Mouse (Mus musculus) brown adipose tissue, adult 24 weeks (tissue): ENCODE measurements around the gene Spock1. TPM values are rescaled to one million over a fixed set of nuclear protein-coding genes. Genes with fewer than 3 reads are reported as not detected.

Source experiments
- H3K27ac ChIP-seq: fragments of 200-500 bp; replicated peaks from 2 replicates; pipeline ENCODE4 v1.5.1; 2012; ENCODE audit warnings: low read depth, mild to moderate bottlenecking, low read length
- H3K4me1 ChIP-seq: fragments of 200-500 bp; 2 replicates; pipeline ENCODE4 v1.6.1; 2012; ENCODE audit warnings: low read length, mixed read lengths; ENCODE audit not compliant: control insufficient read depth, insufficient read depth, insufficient read length
- H3K4me3 ChIP-seq: fragments of 200-500 bp; 2 replicates; pipeline ENCODE4 v1.5.1; 2012; ENCODE audit warnings: low read depth, mild to moderate bottlenecking, low read length, moderate library complexity; ENCODE audit not compliant: insufficient read depth
- polyA plus RNA-seq: library from polyadenylated mRNA; stranded (reverse); fragments of >200 nt; gene quantifications from 2 replicates; pipeline ENCODE4 v1.2.4, GENCODE M21; 2012; ENCODE audit not compliant: missing spikeins, insufficient read depth, insufficient read length

Gene Spock1
- not detected in 2 replicates for polyA plus RNA-seq

DNA sequence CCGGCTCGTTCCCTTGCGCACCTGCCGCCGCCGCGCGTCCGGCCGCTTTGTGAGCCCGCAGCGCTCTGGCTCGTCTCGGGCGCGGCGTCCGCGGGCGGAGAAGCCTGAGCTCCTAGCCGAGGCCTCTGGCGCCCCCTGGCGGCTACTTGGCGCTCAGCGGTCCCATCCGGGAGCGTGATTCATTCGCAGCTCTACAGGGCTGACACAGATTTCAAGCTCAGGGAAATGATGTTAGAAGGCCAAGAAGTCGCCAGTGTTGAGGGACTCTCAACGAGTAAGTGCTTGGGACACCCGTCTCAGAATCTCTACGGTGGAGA, at the start of gene Spock1:
Gene Spock1, minus strand, starts transcription at position 67 of the 317 bp plus-strand sequence.
- H3K4me1 ChIP-seq, result no peaks in the 10 kb centered on the region
- H3K4me3 ChIP-seq, result no peak within 1 kb of the TSS
- no peak within 1 kb of the TSS for H3K27ac ChIP-seq

DNA sequence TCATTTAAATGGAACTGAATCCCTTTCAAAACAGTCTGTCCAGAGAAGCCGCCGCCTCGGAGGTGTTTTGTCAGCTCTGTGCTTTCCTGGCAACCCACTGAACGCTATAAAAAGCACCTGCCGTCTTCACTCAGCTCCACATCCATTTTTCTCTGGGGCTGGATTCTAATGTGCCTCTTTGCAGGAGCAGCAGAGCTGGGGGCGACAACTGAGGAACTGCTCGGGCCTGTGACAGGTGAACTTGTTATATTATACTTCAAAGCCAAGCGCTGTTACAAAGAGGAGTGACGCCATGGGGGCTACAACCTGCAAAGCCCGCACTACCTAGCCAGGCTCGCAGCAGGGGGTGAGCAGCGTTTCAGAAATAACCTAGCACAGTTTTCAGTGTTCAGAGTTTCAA, 42.0 kb upstream of the Spock1 start:
- no peaks in the 10 kb centered on the region for H3K4me1 ChIP-seq
- H3K27ac ChIP-seq, result no peak overlapping the region
- H3K4me3 ChIP-seq, result no peak overlapping the region

DNA sequence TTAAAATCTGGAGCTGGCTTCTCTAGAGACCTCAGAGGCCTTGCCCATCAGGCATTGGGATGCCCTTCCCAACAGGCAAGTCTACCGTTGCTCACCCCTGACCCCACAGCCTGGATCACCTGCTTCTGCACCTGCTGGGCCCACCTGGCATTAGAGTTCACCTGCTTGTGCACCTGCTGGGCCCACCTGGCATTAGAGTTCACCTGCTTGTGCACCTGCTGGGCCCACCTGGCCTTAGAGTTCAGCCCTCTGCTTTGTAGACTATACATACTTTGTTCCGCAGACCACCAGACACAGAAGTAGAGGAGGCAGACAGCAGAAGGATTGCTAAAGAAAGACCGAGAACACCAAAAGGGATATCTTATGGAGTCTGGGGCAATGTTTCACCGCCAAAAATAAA, 41.4 kb upstream of the Spock1 start:
- Histone ChIP-seq H3K4me3 (no peak overlapping the region), H3K4me1 (no peaks in the 10 kb centered on the region), H3K27ac (no peak overlapping the region)

DNA sequence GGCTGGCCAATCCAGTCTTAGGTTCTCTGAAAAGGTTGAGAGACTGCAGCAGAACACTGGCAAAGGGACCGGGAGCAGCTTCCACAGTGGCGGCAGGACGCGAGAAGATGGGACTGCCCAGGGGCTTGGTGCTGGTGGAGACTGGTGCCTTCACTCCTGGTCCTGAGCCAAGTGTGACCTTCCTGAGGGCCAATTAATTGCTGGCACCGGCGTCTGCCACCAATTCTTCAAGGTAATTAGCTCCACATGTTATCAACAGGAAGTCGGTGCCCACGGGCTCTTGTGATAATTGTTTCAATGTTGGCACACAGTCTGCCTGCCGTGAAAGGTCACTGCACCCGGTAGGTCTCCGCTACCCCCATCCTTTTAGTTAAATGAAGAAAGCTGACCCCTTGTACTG, 37.1 kb upstream of the Spock1 start:
- Histone ChIP-seq H3K27ac (no peak overlapping the region), H3K4me3 (no peak overlapping the region), H3K4me1 (no peaks in the 10 kb centered on the region)

DNA sequence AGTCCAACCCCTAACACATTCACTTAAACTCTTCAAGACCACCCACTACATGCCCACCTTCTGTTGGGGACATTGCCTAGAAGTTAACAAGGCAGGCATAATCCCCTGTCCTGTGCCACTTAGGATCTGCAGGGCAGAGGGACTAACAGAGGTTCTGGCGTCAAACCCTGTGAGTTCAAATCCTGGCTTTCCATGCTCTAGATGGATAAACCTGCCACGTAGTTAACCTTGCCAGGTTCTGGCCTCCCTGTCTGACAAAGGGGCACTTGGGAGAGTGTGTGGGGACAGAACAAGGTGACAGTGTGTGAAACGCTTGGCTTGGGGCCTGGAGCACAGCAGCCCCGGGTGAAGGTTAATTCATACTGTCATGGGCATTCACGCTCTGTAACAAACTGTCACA, 36.3 kb upstream of the Spock1 start:
- Histone ChIP-seq H3K27ac (no peak overlapping the region), H3K4me3 (no peak overlapping the region), H3K4me1 (no peaks in the 10 kb centered on the region)

DNA sequence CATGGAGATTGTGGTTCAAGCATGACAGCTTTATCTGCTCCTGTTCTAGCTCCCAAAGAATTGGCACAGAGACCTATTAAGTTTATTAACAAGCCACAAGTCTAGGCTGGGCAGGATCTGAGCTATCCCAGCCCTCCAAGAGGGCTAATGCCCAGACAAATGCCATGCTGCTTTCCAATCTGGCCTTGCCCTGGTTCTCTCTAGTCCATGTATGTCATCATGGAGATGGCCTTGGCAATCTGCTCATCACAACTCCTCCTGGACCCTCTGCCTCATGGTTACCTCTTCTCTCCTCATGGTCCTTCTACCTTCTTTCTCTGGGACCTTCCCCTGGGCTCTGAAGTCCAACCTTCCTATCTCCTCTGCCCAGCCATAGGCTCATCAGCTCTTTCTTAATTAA, 35.8 kb upstream of the Spock1 start:
- H3K27ac ChIP-seq, result no peak overlapping the region
- H3K4me3 ChIP-seq, result no peak overlapping the region
- no peaks in the 10 kb centered on the region for H3K4me1 ChIP-seq

DNA sequence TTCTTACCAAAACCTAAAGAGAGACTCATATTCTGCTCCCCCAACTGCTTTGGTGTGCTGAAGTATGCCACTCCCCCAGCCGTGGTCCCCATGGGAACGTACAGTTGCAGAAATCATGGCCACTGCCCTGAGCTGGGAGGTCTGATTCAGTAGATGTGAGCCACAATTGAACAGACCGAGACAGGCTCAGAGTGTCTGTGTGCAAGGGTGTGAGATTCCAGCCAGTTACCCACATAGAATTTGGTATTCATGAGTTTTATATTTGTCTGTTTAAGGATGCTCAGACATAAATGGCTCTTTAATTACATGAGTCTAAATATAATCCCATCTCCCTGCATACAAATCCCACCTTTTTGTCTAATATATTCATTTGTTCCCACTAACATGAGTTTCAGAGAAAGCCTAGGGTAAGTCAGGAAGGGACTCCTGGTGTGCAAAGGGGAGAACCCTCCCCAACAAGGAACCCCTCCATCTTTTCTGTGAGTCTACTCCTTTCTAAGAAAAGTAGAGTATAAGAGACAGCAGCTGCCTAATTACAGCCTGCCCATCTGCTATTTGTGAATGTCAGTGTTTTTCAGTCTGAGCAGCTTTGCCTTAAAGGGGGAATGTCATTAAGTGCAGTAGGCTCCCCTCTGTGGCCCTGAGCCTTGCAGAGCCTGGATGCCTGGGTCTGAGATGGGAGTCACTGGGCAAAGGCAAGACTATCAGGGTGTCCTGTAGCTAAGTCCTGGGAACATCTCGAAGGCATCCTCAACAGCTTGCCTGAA, 29.5 kb upstream of the Spock1 start:
- Histone ChIP-seq H3K4me1 (no peaks in the 10 kb centered on the region), H3K27ac (no peak overlapping the region)

DNA sequence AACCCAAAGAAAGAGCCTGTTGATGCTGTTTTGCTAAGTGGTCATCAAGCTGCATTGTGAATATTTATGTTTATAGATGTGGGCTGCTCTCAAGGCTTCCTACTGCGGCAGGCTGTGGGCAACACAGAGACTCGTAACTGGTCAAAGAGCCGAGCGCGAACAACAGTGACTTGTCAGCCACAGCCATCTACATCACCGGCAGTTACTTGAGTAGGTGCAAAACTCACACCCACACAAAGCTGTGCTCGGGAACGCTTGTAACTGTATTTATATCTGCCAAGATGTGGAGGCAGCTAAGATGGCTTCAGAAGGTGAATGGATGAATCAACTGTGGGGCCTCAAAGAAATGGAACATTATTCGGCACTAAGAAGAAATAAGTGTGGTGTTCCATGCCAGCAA, 23.9 kb upstream of the Spock1 start:
- Histone ChIP-seq H3K4me3 (no peak overlapping the region), H3K27ac (no peak overlapping the region), H3K4me1 (no peaks in the 10 kb centered on the region)

More for the DNA sequence above, 29.5 kb upstream of the Spock1 start:
- H3K4me3 ChIP-seq, result no peak overlapping the region

DNA sequence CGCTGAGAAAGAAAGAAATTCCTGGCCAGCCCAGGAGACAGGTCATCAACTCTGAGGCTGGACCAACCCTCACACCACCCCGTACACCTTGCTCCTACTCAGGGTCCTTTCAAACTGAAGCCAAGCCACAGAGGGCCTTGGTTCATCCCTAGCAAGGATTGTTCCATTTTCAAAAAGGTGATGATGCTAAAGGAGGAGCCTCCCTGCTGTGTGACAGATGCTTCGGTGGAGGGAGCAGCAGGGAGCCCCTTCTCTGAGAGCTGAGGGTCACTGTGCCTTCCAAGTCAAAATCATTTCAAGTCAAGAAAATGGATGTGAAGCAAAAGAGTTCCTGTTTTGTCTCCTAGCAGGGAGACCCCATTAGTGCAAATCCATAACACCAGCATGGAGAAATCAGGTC, 23.2 kb upstream of the Spock1 start:
- Histone ChIP-seq H3K4me3 (no peak overlapping the region), H3K4me1 (no peaks in the 10 kb centered on the region), H3K27ac (no peak overlapping the region)

DNA sequence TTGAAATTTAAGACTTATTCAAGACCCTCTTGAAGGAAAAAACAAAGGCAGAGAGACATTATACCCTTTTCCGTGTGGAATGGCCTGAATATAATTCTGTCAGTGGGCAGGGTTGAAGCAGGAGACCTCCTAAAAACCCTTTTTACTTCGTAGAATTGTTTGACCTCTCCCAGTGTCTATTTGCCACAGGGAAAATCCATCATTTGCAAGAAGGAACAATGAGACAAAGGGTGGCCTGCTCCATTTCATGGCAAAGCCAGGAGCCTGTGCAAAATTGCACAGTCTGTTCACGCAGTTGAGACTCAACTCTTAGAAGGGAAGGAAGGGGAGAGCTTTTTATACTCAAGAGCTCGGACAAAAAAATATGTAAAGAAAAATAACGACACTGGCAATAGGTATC, 22.6 kb upstream of the Spock1 start:
- no peaks in the 10 kb centered on the region for H3K4me1 ChIP-seq
- no peak overlapping the region for H3K27ac ChIP-seq
- no peak overlapping the region for H3K4me3 ChIP-seq

DNA sequence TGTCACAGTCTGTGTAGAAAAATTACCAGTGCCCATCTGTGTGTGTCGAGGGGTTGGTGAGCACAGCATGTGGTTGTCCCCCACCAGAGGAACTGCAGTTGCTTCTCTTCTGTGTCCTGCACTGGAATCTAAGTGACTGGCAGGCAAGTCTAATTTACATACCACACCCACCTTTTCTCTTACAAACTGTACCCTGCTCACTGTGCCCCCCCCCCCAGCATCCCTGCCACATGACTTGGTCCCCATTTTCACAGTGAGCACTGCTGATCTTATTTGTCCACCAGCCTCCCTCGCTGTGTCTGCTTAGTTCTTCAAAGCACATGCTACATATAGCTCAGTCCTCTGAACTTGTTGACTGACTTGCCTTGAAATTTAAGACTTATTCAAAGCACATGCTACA, 22.2 kb upstream of the Spock1 start:
- no peaks in the 10 kb centered on the region for H3K4me1 ChIP-seq
- no peak overlapping the region for H3K27ac ChIP-seq
- H3K4me3 ChIP-seq, result no peak overlapping the region

DNA sequence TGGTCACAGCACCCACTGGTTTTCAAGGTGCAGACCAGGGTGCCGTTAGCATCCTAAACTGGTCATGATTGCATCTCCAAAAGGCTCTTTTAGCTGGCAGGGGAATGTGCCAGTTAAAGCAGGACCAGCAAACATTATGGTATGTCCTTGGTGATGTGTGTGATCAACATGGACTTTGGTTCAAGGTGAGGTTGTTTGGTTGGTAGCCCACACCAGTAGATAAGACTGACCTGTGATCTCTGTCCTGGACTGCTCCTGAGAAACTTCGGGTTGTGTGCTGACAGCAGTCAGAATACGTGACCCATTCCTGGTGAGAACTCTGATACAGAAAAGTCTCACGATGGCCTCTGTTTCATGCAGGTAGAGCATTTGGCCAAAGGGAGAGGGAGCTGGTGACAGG, 11.8 kb upstream of the Spock1 start:
- H3K4me1 ChIP-seq, result no peaks in the 10 kb centered on the region
- H3K4me3 ChIP-seq, result no peak overlapping the region
- no peak overlapping the region for H3K27ac ChIP-seq

DNA sequence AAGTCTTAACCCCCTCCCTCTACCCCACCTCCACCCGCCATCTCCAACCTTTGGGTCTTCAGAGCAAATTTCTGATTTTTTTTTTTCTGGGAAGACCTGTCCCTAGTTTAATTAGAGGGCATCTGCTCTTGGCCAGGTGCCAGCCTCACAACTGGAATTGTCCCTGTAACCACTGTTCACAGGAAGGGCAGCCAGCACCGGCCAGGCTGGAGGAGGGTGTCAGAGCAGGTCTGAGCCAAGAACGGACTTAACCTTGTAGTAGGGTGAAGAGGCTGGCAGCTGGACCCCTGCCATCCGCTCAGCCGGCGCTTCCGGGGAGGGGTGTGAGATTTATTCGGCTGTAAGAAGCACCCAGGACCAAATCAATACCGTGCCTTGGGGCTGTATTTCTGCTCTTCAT, 3.0 kb upstream of the Spock1 start:
- H3K4me3 ChIP-seq, result no peak overlapping the region
- no peaks in the 10 kb centered on the region for H3K4me1 ChIP-seq
- H3K27ac ChIP-seq, result no peak overlapping the region

DNA sequence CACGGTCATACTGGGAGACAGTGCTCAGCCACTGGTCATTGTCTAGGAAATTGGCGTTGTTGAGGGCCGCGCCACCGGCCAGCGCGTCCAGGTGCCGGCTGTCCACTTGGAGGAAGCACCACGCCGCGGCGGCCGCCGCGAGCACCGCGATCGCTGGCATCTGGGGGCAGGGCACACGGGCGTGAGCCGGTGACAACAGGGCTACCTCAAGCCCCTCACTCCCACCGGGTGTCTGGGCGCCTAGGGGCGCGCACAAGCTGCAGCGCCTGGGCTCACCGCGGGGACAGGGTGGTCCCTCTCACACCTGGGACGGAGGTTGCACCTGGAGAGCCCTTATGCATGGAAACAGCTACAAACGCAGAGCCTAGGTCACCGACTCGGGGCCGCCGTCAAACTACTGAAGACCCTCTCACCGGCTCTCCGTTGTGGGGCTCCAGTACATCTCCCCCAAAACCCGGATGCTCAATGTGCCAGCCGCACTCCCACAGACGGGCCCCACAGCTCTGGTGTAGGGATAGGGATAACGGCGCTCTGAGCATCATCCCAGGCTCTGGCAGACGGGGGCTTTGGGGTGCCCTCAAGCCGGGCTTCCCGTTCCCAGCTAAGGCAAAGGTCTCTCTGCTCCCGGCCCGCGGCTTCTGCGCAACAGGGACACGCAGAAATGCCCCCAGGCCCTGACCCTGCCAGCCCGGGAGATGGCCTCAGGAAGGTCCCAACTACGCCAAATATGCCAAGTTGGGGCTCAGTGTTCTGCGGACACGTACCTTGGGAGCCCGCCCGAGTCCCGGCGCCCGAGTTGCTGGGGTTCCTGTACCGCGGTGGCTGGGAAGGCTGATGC, 485 bp downstream of the Spock1 start:
- H3K27ac ChIP-seq, result no peak overlapping the region
- no peak overlapping the region for H3K4me3 ChIP-seq
- H3K4me1 ChIP-seq, result no peaks in the 10 kb centered on the region

DNA sequence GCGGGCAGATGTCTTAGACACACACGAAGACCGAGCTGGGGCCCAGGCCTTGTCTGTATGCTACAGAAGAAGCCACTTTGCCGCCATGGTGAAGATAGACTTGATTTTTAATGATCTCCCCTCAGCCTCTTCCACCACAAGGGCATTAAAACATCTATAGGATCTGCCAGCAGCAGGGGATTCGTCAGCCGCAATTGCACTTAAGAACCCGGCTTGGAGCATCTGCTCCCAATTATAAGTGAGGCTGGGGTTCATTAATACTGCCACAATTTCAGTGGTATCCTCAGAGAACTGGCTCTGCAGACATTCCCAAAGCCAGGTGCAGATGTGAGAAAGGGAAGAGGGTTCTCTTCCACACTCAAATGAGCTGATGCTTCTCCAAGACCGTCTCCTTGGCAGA, 13.5 kb downstream of the Spock1 start:
- H3K4me3 ChIP-seq, result no peak overlapping the region
- H3K27ac ChIP-seq, result no peak overlapping the region
- no peaks in the 10 kb centered on the region for H3K4me1 ChIP-seq

DNA sequence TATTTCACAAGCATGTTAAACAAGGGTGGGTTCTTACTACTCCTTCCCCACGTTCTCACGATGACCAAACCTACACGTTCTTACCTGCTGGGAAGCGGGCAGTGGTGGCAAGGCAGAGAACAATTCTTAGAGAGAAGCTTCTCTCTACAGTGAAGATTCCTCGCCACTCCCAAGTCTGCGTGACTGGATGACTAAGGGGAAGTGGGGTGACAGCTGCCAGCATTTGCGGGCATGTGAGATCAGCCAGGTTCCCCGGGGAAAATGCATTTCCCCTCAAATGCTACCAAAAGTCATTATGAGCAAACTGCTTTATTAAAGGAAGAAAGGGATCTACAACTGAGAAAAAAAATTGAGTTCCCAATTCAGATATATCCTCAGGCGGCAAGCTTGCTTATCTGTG, 18.4 kb downstream of the Spock1 start:
- Histone ChIP-seq H3K27ac (no peak overlapping the region), H3K4me3 (no peak overlapping the region), H3K4me1 (no peaks in the 10 kb centered on the region)
